Mouse (Mus musculus) midbrain, embryonic 16.5 days (tissue): ENCODE data around the gene Nr4a1. TPM values are rescaled to one million over a fixed set of nuclear protein-coding genes. Genes with fewer than 3 reads are reported as not detected.

Source experiments
- ATAC-seq: fragments of 200-750 bp; cut with Nextera tagmentation; 2 replicates; pipeline ENCODE4 v1.8.0; 2017; ENCODE audit warnings: moderate TSS enrichment
- H3K27ac ChIP-seq: fragments of 300-500 bp; sonication (generic); 2 replicates; pipeline ENCODE4 v1.5.1; 2014; ENCODE audit warnings: mild to moderate bottlenecking, low read length, mixed read lengths
- H3K27me3 ChIP-seq: fragments of 300-500 bp; sonication (generic); 2 replicates; pipeline ENCODE4 v1.6.1; 2014; ENCODE audit warnings: low read depth, low read length, mixed read lengths; ENCODE audit not compliant: control insufficient read depth, insufficient read depth
- H3K36me3 ChIP-seq: fragments of 300-500 bp; sonication (generic); 2 replicates; pipeline ENCODE4 v1.6.1; 2014; ENCODE audit warnings: mild to moderate bottlenecking, low read length, moderate library complexity, mixed read lengths; ENCODE audit not compliant: control insufficient read depth, insufficient read depth
- H3K4me1 ChIP-seq: fragments of 300-500 bp; sonication (generic); 2 replicates; pipeline ENCODE4 v1.6.1; 2014; ENCODE audit warnings: mild to moderate bottlenecking, low read length, mixed read lengths; ENCODE audit not compliant: control insufficient read depth, insufficient read depth
- H3K4me2 ChIP-seq: fragments of 300-500 bp; sonication (generic); 2 replicates; pipeline ENCODE4 v1.6.1; 2014; ENCODE audit warnings: mild to moderate bottlenecking, low read length, mixed read lengths
- H3K4me3 ChIP-seq: fragments of 300-500 bp; sonication (generic); 2 replicates; pipeline ENCODE4 v1.5.1; 2014; ENCODE audit warnings: low read depth, mild to moderate bottlenecking, low read length, moderate library complexity, mixed read lengths
- H3K9ac ChIP-seq: fragments of 300-500 bp; sonication (generic); 2 replicates; pipeline ENCODE4 v1.6.1; 2014; ENCODE audit warnings: low read depth, low read length, mixed read lengths
- H3K9me3 ChIP-seq: fragments of 300-500 bp; sonication (generic); replicated peaks from 2 replicates; pipeline ENCODE4 v1.6.1; 2014; ENCODE audit warnings: mild to moderate bottlenecking, low read length, mixed read lengths; ENCODE audit not compliant: control insufficient read depth, poor library complexity, severe bottlenecking
- WGBS: fragments of 180-500 bp; shearing (Covaris S2); extraction: QIAGEN DNeasy Blood & Tissue Kit; methylation state at CpG from one replicate; pipeline ENCODE4 v1.1.7; 2014; 5-methylcytosine and 5-hydroxymethylcytosine counted together
- polyA plus RNA-seq: library from polyadenylated mRNA; unstranded; fragments of >200 nt; fragmentation: Nextera tagmentation; extraction: Ambion mirVana; gene quantifications from 2 replicates; pipeline ENCODE4 v1.2.1, GENCODE M21; 2015

Gene Nr4a1
- polyA plus RNA-seq, 1 experiment from 2014 or later = 6.4 TPM

- Histone ChIP-seq H3K4me1 (no peaks in the 10 kb centered on the region), H3K27ac (no peak overlapping the region), H3K9me3 (no peaks in the 10 kb centered on the region), H3K27me3 (no peaks in the 10 kb centered on the region), H3K4me2 (peak overlapping the region; percentile 47), H3K36me3 (no peaks in the 10 kb centered on the region; the same call in 1 of the 2 replicates), H3K4me3 (peak overlapping the region; percentile 21), H3K9ac (peak overlapping the region; percentile 46; the same call in 1 of the 2 replicates)
- ATAC-seq = no peak
- 81% methylated on average over 23 of the region's 23 CpGs for WGBS
Measured at GRCm38 (mm10) chr15:101230995-101231647, 22.9 kb upstream of the Nr4a1 start.

GRCm38 (mm10) chr15:101231648-101232180 lies 22.4 kb upstream of the Nr4a1 start:
- peak overlapping the region; percentile 46; the same call in 1 of the 2 replicates for H3K9ac ChIP-seq
- no peaks in the 10 kb centered on the region; the same call in 1 of the 2 replicates for H3K36me3 ChIP-seq
- no peaks in the 10 kb centered on the region for H3K9me3 ChIP-seq
- H3K4me1 ChIP-seq = no peaks in the 10 kb centered on the region
- H3K27me3 ChIP-seq = no peaks in the 10 kb centered on the region
- peak overlapping the region; percentile 21 for H3K4me3 ChIP-seq
- peak overlapping the region; percentile 47 for H3K4me2 ChIP-seq
- no peak overlapping the region for H3K27ac ChIP-seq
- WGBS = 49% methylated on average over 54 of the region's 56 CpGs
- ATAC-seq = no peak

- Histone ChIP-seq H3K9ac (no peak overlapping the region), H3K27ac (no peak overlapping the region), H3K36me3 (no peaks in the 10 kb centered on the region; the same call in 1 of the 2 replicates), H3K9me3 (no peaks in the 10 kb centered on the region), H3K4me1 (no peaks in the 10 kb centered on the region), H3K4me3 (no peak overlapping the region), H3K27me3 (no peaks in the 10 kb centered on the region), H3K4me2 (no peak overlapping the region)
- WGBS = 70% methylated on average over 4 of the region's 4 CpGs
- no peak for ATAC-seq
Measured at GRCm38 (mm10) chr15:101232607-101233006, 21.5 kb upstream of the Nr4a1 start.

GRCm38 (mm10) chr15:101233183-101233582 lies 20.9 kb upstream of the Nr4a1 start:
- H3K4me1 ChIP-seq = no peaks in the 10 kb centered on the region
- no peaks in the 10 kb centered on the region for H3K27me3 ChIP-seq
- no peak for ATAC-seq
- H3K9me3 ChIP-seq = no peaks in the 10 kb centered on the region
- H3K27ac ChIP-seq = no peak overlapping the region
- H3K4me3 ChIP-seq = no peak overlapping the region
- WGBS = 86% methylated on average over 3 of the region's 3 CpGs
- H3K36me3 ChIP-seq = no peaks in the 10 kb centered on the region; the same call in 1 of the 2 replicates
- no peak overlapping the region for H3K9ac ChIP-seq
- H3K4me2 ChIP-seq = no peak overlapping the region

- 29% methylated on average over 11 of the region's 11 CpGs for WGBS
- no peaks in the 10 kb centered on the region; the same call in 1 of the 2 replicates for H3K36me3 ChIP-seq
- no peak overlapping the region for H3K9ac ChIP-seq
- no peak for ATAC-seq
- H3K4me1 ChIP-seq = no peaks in the 10 kb centered on the region
- H3K4me2 ChIP-seq = no peak overlapping the region
- no peak overlapping the region for H3K27ac ChIP-seq
- H3K4me3 ChIP-seq = no peak overlapping the region
- H3K9me3 ChIP-seq = no peaks in the 10 kb centered on the region
- no peaks in the 10 kb centered on the region for H3K27me3 ChIP-seq
Measured at GRCm38 (mm10) chr15:101233641-101234275, 20.3 kb upstream of the Nr4a1 start.

- H3K27ac ChIP-seq = no peak overlapping the region
- H3K4me1 ChIP-seq = 0 out of 2 replicates have a peak, but pooled peaks cover 3% of the 10 kb centered on the region
- no peaks in the 10 kb centered on the region for H3K27me3 ChIP-seq
- H3K9ac ChIP-seq = no peak overlapping the region
- H3K9me3 ChIP-seq = no peaks in the 10 kb centered on the region
- H3K36me3 ChIP-seq = no peaks in the 10 kb centered on the region; the same call in 1 of the 2 replicates
- no peak for ATAC-seq
- WGBS = 69% methylated on average over 10 of the region's 10 CpGs
- no peak overlapping the region for H3K4me3 ChIP-seq
- H3K4me2 ChIP-seq = no peak overlapping the region
Measured at GRCm38 (mm10) chr15:101234611-101235341, 19.3 kb upstream of the Nr4a1 start.

- H3K27ac ChIP-seq = no peak overlapping the region
- no peak for ATAC-seq
- 32% methylated on average over 5 of the region's 5 CpGs for WGBS
Measured at GRCm38 (mm10) chr15:101235342-101235698, 18.7 kb upstream of the Nr4a1 start.

GRCm38 (mm10) chr15:101235728-101236327 lies 18.2 kb upstream of the Nr4a1 start:
- H3K4me2 ChIP-seq = no peak overlapping the region

More at GRCm38 (mm10) chr15:101235342-101235698, 18.7 kb upstream of the Nr4a1 start:
- H3K9me3 ChIP-seq = no peaks in the 10 kb centered on the region
- no peak overlapping the region for H3K4me2 ChIP-seq
- no peaks in the 10 kb centered on the region for H3K27me3 ChIP-seq
- H3K4me3 ChIP-seq = no peak overlapping the region
- 0 out of 2 replicates have a peak, but pooled peaks cover 3% of the 10 kb centered on the region for H3K4me1 ChIP-seq
- no peaks in the 10 kb centered on the region; the same call in 1 of the 2 replicates for H3K36me3 ChIP-seq
- no peak overlapping the region for H3K9ac ChIP-seq

More at GRCm38 (mm10) chr15:101235728-101236327, 18.2 kb upstream of the Nr4a1 start:
- H3K27me3 ChIP-seq = no peaks in the 10 kb centered on the region
- no peak overlapping the region for H3K4me3 ChIP-seq
- H3K36me3 ChIP-seq = no peaks in the 10 kb centered on the region; the same call in 1 of the 2 replicates
- H3K9me3 ChIP-seq = no peaks in the 10 kb centered on the region
- peaks cover 3% of the 10 kb centered on the region; the same call in 1 of the 2 replicates for H3K4me1 ChIP-seq
- 49% methylated on average over 12 of the region's 12 CpGs for WGBS
- no peak overlapping the region for H3K9ac ChIP-seq
- ATAC-seq = no peak
- no peak overlapping the region for H3K27ac ChIP-seq
